Mouse (Mus musculus): ENCODE measurements at regions not wholly inside any gene's neighbourhood (a gene's known extent, or its start where the extent isn't known, plus 50 kb on each side); places are given as distances from the start of the nearest gene placed in this dataset.

DNA sequence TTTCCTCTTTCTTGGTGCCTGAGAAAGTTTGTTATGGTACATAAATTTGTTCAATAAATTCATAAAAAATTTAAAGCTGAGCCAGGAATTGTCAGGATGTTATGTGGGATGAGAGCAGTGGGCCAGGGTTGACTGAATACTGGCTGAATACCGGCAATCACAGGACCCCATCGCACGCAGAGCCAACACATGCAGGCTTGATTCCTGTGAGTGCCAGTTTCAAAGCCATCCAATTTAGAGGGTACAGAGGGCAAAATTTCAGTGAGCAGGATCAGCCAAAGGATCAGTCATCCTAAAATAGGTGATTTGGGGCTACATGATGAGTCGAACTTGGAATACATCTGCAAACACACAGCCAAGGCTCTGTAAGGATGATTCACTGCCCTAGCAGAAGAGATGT lies 583.6 kb upstream of the Nectin3 start:
- no peak for DNase-seq (ENCODE audit: low spot score)

DNA sequence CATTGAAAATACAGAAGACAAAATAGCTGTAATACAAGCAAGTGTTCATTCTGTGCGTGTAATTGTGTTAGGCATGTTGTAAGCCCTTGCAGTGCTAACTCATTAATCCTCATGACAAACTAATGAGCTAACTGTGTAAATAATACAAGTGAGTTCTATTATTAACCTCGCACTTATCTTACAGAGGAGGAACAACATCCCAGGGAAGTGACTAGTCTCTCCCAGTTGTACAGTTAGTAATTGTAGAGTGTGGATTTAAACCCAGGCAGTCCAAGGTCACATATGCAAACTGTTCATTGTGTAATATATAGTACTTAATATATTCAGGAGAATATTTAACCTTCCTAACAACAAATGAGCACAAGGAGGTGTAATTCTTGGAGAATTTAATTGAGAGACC lies 582.0 kb upstream of the Nectin3 start:
- no peak for DNase-seq (ENCODE audit: low spot score)

DNA sequence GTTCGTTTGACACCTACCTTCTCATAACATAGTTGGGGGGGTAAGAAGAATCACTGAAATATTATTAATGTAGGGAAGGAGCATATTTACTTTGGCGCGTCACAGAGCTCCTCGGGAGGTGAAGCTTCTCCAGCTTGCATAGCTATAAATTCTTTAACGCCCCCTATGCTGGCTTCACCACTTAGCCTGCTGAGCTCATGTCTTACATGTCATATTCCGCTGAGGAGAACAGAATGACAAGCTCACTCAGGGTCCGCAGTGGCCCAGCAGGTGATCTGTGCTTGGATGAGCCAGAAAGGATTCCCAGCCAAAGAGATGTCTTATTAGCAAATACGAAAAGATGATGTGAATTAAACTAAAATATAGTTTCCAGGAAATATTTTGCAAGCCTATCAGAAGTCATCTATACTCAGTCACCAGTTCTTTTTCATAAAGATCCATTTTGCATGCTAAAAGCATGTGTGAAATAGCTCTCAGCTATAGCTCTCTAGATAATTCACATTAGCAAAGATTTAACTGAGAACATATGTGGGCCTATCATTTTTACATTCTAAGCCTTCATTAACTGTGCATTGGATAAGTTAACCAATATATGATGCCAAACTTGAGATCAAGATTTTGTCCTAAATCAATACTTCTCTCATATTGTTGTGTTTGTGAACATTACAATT lies 561.1 kb upstream of the Nectin3 start:
- peak; percentile 70 for DNase-seq (ENCODE audit: low spot score)

DNA sequence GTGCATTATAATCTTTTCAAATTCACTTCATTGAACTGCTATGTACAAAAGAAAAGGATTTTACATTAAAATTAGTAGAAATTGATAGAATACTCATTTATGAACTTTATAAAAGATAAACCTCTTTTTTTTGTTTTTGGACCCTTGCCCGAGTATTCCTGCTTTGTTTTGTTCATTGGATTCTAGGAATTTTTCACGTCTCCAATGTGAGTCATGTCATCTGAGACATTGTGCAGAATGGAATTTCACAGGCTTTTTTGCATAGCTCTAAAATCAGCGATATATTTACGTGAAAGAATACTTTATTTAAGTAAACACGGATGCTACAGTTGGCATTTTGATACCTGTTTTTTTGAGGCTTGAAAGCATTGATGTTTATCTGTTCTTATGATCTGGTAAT lies 560.5 kb upstream of the Nectin3 start:
- no peak for DNase-seq (ENCODE audit: low spot score)

DNA sequence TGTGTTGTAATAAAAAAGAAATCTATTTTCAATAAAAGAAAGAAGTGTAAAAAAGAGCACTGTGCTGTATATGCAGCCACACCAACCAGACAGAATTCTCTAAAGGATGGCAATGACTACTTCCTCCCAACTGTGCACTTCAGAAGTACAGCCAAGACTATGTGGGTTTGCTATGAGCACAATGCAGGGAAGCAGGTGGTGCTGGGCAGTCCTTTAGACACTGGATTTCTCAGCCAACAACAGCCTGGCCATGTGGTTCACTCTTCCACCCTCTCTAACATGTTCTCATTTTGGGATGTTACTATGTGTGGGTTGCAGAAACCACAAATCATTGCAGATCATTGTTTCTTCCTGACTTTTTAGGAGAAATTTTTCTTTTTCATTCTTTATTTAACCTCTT lies 527.6 kb upstream of the Nectin3 start:
- no peak for DNase-seq (ENCODE audit: low spot score)

DNA sequence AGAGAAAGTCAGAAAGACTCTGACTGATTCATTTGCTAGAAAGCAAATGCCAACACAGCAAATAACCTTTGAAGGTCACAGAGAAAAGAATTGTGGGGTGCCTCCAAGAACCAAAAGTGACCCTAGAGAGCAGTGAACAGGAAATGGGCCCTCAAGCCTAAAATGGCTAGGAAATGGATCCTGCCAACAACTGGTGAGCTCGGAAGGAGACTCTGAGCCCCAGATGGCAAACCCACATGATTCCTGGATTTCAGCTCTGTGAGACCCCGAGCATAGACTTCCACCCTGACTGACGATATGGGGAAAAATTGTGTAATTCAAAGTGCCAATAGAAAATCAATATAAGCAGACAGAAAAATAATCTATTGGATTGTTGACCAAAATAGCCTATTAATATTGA lies 519.2 kb upstream of the Nectin3 start:
- DNase-seq (ENCODE audit: low spot score), result no peak

DNA sequence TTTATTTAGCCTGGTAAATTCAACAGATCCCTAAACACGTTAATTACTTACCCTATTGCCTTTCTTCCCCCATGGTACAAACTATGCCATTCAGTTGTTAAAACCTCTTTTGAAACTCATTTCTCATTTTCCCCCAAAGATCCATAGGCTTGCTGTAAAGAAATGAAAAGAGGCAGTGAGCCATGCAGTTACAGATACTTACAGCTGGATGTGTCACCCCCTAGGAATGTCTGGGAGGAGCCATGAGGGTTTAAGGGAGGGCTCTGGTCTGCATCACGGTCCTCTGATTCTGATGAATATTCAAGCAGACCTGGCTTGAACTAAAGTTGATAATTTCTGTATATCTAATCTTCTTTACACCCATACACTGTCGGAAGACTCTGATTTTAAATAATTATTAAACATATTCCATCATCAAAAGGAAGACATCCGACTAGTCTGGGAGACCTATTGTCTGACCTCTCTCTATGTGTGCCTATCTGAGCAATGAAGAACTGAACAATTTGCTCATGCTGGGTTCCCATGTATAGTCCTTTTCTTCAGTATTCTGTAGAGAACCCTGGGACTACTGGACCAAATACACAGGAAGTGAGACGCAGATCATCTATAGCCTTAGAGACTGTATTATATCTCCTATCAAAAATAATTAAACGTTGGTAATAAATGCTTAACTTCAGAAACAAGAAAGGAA lies 484.7 kb upstream of the Nectin3 start:
- peak; percentile 78 for DNase-seq (ENCODE audit: low spot score)

DNA sequence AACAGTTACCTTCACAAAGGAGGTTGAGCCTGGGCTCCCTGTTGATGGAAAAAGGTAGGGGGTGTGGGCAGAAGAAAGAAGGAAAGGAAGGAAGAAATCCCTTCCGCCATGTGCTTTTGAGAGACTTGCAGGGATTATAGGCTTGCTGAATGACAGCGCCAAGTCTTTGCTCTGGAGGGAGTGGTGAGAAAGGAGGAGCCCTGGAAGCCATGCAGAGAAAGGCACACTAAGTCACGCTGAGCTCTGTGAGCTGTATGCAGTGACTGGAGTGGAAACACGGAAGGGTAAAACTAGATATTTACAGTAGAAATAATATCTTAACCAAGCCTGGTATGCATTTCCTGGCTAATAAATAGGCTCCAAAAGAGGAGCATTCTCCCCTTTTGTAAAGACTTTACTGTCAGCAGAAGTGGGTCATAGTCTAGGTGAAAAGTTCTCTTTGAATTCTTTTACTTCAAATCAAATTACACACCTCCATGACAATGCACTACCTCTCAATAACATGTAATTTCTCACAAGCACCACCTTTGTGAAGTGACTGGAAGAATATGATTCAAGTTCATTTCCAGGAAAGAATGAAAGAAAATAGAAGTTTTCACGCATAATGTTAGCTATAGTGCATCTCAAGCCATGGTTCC lies 484.1 kb upstream of the Nectin3 start:
- DNase-seq (ENCODE audit: low spot score), result peak; percentile 33

DNA sequence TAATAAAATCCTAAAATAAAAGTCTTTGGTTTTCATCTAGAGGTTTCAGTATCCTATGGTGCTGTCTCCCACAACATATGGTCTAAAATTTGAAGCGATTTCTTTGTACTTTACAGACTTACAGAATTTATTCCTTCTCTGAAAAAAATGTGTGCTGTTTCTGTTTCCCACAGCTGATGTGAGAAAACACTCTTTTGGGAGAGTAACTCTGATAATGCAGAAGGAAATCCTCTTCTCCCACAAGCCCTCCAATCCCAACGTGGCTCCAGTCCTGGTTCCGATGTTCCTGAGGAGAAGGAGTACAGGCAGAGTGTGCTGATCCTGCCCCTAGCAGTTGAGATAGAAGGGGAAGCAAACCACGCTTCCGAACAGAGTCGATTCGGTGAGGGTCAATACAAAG lies 467.4 kb upstream of the Nectin3 start:
- DNase-seq (ENCODE audit: low spot score), result no peak

DNA sequence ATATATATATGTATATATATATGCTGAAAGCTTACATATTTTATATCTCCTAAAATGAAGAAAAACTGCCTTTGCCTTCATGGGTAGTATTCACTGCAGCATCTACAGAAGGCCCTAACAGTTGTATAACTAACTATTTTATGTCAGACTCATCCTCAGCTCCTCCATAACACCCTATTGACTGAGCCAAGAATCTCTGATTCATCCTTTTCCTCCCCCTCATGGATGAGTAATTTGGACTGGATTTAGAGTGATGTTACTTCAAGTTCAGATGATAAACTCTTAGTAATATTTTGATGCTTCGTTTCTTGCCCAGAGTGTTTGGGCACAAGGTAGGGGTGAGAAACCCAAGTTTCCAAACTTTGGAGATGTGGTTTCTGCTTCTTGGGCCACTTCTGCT lies 458.7 kb upstream of the Nectin3 start:
- no peak for DNase-seq (ENCODE audit: low spot score)

DNA sequence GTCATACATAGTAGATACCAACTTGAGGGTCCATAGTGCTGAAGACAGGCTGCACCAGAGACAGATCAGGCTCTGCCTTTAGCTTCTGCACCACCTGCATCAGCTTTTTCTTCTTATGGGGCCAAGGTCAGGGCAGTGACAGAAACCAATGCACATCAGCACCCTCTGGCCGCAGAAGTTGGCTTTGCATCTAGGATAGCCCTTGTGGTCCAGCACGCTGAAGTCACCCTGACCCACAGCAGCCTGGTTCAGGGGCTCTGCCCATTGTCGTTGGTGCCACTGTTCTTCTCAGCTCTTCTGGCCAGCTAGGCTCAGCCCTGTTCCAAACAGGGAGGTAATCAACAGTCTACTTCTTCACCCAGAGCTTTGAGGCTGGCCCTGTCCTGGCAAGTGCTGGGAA lies 427.7 kb upstream of the Nectin3 start:
- peak; percentile 22 for DNase-seq (ENCODE audit: low spot score)

DNA sequence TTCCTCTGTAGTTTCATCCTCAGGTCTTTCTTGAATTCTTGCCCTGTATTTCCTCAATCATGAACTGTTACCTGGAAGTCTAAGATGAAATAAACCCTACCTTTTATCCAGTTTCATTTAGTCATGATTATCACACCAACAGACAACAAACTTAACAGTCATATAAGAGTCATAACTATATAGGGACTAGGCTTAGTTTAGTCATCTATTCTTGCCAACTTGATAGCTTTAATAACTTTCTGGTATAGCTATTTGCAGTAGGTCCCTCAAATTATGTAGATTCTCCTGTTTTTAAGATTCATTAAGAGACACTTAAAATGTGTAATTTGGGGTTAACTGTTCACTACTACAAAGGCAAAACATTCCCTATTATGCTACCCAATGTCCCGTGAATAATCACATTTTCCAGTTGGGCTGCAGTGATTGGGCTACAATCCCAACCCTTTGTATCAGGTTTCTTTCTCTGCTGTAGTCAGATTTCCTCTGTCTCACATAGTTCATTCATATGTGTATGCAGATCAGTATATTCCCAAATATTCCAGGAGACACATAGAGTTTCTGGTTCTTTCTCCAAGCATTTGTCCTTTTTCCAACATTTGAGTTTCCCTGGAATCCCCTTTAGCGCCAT lies 396.4 kb upstream of the Nectin3 start:
- DNase-seq (ENCODE audit: low spot score), result peak; percentile 88

DNA sequence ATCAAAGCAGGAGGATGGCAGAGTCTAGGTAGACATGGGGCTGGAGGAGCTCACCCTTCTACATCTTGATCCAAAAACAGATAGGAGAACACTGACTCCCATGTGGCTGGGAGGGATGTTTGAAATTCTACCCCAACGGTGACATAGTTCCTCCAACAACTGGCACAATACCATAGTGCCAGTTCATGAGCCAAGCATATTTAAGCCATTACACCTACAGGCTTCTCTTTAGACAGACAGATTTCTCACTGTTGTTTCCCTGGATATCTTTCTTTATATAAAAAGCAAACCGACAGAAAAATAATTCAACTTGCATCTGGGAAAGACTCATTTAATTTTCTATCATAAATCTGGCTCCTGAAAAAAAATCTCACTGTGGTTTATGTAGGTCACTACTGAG lies 380.4 kb upstream of the Nectin3 start:
- no peak for DNase-seq (ENCODE audit: low spot score)

DNA sequence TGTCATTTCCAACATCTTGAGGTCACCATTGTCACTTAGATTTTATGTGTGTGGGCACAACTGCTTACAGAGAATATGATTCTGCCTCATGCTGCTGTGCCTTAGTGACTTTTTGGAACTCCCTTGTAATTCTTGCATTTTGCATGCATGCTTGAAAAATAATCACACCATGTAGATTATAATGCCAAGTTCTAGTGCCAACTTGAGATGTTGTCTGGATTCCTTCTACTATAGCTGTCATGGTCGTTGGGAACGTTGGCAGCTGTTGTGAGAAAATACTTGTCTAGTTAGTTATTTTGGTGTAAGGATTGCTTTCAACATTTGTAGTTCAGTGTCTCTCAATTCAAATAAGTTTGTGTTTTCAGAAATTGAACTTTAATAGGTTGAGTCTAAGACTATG lies 365.6 kb upstream of the Nectin3 start:
- no peak for DNase-seq (ENCODE audit: low spot score)

DNA sequence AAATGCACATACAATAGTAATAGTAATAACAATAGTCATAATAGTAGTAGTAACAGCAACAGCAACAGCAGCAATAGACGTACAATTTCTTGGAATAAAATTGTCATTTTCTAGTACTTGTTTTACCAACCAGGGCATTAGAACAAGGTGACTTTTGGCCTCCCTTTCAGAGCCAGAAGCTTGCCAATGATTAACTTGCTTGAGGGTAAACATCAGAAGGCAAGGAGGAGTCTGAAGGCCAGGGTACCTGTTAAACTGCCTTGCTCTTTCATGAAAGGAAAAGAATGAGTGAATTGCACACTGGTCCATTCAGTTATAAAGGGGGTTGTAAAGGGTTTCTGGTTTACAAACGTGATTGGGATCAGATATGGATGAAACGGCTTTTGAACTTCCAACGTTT lies 351.2 kb upstream of the Nectin3 start:
- DNase-seq (ENCODE audit: low spot score), result no peak

DNA sequence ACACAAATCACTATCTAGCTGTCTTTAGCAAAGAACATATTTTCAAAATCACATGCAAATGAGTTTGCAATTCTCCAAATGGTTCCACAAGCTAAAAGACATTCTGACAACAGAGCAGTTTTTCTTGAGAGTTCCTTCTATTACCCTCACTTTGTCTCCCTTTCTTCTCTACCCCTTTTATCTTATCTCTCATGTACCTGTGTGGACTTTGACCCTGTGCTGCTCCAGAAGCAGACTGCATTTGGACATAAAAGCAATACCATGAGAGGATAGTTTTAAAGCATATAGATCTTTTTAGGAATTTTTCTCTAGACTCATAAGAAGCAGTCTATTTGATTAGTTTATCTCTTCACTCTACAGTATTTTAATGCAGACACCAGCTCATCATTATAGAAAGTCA lies 350.4 kb upstream of the Nectin3 start:
- no peak for DNase-seq (ENCODE audit: low spot score)

DNA sequence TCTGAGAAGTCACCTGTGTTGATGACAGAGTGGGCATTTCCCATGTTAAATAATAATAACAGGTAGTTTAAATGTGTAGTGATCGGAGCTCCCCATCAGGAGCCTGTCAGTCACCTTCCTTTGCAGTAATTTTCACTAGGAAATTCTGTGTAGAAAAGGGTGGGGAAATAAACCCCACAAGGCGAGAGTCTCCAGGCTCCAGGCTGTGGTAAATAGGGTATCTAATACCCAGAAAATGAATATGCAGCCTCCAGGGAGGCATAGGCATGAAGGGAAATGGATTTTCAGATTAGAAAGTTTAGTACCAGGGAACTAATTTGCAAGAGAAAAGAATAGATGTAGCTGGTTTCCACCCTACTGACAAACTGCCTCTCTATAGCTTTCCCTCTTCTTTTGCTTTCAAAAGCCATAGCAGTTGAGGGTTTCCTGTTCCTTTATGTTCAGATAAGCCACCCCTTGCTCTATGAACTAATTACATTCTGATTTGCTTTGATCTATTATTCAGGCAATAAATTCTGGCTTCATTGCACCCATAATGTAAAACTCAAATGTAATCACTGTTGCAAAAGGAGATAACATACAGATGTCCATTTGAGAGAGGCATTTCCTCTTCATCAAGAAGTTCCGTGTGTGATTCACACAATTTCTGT lies 349.5 kb upstream of the Nectin3 start:
- DNase-seq (ENCODE audit: low spot score), result no peak

DNA sequence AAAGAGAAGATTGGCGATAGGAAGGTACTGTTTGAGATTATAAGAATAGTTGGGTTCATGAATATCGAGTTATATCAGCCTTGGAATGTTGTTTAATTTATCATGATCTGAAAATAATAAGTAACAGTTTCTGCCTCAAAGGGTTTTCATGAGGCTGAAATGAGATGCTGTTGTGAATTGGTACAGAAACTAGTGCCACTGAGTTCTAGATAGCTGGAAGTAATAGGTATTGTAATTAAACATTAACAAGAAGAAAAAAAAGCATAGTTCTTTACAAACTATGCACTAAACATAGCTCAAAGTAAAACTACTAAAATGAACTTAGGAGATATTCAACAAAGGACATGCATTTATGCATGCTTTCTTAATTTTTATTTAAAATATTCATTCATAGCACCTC lies 342.9 kb upstream of the Nectin3 start:
- DNase-seq (ENCODE audit: low spot score), result no peak

DNA sequence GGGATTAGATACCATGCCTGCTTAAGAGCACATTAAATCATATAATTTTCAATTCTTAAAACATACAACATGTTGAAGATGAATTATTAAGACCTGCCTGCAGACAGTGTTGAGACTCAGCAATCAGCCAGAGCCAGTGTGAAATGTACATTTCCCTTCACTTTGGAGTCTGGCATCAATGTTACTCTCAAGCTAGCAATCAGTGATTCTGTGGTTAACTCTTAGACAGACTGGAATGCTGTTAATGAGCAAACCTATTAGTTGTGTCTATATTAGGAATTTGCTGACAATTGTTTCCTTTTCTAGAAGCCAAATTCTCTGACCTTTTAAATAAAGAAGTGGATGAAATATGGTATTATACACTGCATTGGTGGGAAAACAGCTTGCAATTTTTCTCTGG lies 342.4 kb upstream of the Nectin3 start:
- no peak for DNase-seq (ENCODE audit: low spot score)

DNA sequence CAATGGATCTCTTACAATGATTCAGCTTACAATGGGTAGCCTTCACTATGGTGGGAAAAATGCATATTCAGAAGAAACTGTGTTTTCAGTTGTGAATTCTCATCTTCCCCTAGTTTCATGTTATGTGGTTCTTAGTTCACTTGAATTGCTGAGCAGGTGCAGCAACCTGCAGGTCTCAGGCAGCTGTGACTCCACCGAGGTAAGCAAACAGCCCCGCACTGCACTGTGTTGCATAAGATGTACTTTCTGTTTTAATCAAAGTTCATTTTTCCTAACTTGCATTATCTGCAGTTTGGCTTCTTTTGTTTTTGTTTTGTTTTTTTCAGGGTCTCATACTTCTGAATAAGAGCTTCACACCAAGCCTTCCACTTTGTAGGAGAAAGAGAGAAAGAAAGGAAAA lies 326.8 kb upstream of the Nectin3 start:
- no peak for DNase-seq (ENCODE audit: low spot score)

DNA sequence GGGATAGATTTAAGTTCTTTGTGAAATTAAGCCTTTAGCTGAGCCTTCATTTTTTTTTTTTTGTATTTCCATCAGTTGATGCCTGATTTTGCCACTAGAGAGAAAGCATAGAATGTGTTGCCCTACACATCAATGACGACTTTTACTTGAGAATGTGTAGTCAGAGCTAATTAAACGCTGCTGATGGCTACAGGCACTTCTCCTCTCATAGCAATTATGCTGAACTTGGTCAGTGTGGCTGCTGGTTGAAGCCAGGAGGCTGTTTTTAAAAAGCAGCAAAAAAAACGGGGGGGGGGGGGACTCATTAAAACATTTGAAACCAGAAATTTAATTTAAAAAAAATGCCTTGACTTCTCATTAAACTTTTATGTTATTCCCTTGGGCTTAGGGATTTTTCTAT lies 324.4 kb upstream of the Nectin3 start:
- no peak for DNase-seq (ENCODE audit: low spot score)

DNA sequence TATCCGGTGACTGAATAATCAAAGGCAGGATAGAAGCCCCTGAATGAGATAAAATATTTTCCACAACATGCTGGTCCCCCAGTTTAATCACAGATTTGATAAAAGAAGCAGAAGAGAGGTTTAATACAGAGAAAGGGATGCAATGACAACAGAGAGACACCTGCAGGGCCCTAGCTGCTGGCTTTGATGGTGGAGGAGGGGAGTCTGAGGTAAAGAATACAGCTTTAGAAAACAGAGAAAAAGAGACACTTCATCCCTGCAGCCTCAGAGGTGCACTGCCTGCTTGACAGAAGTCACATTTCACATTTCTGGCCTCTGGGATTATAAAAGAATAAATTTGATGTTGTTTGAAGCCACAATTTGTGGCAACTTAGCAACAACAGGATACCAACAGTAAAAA lies 319.9 kb upstream of the Nectin3 start:
- no peak for DNase-seq (ENCODE audit: low spot score)

DNA sequence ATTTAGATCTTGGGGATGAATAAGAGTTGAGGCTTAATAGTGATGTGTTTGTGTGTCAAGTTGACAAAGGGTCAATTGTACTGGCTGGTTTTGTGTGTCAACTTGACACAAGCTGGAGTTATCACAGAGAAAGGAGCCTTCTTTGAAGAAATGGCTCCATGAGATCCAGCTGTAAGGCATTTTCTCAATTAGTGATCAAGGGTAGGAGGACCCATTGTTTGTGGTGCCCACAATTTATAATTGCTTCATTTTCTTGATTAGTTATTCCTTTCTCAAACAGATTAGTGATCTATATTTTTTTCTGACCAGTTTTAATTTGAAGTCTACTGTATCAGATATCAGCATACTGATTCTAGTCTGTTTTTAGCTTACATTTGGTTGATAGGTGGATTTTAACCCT lies 313.5 kb upstream of the Nectin3 start:
- DNase-seq (ENCODE audit: low spot score), result peak; percentile 7

Measured in retina, embryonic 14.5 days (tissue).